Mouse (Mus musculus) ovary, postnatal 14 days (tissue): ENCODE data around the gene Tns3.

Experiments used
- DNase-seq: peaks from one replicate; pipeline ENCODE4 v3.0.0; 2022; ENCODE audit warnings: low spot score

Tns3 gene

GRCm38 (mm10) chr11:8664393-8664743 is at the start of gene Tns3:
Gene Tns3, minus strand, starts transcription at chr11:8664535.
- DNase-seq: peak; percentile 66

DNA sequence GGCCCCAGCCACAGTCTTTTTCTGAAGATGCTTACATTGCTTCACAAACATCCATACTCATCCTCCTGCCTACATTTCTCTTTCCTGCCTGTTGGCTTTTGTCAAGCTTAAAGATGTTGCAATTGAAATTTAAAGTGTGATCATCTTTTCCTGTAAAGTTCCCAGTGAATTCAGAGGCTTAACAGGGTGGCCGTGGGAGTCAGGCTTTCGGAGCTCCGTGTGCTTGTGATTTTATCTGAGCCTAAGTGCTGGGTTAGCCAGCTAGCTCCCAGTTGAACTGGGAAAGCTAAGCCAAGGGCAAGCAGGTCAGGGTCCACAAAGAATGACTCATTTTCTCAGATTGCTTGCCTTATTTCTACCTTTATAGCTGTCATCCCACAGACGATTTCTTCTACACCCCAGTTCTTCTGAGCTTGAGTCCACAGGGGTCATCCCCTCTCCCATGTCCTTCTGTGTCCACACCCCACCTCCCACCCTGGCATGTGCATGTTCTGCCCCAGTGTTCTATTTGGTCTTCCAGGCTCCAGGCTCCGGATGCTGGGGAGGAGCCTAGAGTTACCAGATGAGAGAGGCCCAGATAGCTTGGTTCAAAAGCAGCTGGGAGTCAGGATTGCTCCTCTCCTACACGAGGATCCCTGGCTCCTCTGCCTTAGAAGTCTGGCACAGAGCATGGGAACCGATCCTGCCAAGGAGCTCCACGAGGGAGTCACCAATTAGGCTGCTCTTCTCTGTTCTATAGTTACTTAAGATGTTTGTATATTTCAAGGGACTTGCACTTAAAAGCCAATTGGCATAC is 42.1 kb upstream of the Tns3 start:
- DNase-seq: no peak

DNA sequence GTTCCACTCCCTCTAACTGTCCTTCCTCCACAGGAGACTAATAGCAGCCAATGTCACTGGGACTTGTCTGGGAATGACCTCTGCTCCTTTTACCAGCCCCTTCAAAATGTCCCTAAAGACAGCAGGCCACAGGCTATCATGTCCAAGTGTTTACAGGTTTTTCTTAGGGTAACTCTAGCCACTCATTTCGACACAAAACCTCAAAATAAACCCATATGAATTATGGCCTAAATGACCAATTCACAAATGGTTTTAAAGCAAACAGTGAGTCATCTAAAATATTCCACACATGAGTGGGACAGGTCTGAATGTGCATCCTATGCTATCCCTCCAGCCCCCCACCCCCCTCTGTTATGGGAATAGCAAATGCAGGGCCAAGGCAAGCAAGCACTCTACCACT is 40.8 kb upstream of the Tns3 start:
- no peak for DNase-seq

DNA sequence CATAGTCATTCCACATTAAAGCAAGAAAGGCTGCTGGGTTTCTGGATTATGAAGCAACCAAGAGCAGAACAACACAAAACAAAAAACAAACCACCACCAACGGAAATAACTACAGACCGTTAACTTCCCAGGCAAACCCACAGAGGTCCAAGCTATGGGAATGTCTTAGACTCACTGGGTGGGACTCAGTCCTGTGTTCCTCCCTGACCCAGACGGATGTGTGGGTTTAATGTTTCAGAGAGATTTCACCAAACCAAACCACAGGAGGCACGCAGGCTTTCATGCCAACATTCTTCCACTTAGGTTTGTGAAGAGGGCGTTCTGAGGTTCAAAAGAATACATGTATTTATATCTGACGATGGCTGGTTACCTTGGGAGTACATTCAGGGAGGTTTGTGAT is 39.5 kb upstream of the Tns3 start:
- no peak for DNase-seq

- no peak for DNase-seq
Observed at GRCm38 (mm10) chr11:8702532-8702886, 38.2 kb upstream of the Tns3 start.

DNA sequence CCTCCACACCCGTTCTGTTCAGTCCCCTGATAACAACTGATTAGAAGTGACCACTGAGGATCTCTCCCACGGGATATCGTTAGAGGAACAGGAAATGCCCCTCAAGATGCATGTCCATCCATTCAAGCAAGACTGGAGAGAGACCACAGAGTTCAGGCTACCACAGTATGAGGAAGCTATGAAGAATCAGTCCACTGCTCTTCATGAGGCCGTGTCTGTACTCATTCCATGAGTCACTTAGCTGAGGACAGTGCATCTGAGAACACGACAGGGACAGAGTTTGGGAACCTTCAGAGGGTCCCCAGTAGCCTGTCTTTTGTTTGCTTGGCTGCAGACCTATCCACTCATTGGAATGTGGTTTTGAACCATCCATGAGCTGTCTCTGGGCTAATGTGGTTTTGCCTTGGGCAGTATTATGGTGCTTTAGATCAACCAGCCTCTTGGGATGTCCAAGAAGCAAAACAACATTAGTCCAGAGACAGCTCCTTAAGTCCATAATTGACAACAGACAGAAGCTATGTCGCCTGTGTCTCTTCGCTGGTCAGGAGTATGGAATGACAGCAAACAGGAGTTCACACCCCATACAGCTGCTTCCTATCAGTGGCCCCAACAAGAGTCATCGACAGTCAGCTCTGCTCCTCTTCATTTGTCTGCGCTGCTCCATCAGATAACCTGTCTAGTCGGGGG is 37.7 kb upstream of the Tns3 start:
- no peak for DNase-seq

DNA sequence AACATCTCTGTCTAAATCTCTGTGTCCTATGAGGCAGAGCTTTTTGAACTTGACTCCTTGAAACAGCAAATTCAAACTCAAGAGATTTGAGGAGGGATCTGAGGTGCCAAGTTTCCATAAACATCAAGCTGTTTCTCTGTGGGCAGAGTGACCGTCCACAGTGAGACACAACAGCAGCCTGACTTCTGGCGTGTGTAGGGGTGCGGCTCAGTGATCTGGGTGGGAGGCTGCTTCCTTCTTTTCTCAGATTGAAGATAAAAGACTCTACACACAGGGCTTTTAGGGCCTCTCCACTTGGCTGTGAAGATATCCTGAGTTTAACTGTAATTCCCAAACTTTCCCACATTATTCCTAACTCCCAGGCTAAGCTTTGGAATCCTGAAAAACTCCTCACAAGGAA is 37.1 kb upstream of the Tns3 start:
- no peak for DNase-seq

DNA sequence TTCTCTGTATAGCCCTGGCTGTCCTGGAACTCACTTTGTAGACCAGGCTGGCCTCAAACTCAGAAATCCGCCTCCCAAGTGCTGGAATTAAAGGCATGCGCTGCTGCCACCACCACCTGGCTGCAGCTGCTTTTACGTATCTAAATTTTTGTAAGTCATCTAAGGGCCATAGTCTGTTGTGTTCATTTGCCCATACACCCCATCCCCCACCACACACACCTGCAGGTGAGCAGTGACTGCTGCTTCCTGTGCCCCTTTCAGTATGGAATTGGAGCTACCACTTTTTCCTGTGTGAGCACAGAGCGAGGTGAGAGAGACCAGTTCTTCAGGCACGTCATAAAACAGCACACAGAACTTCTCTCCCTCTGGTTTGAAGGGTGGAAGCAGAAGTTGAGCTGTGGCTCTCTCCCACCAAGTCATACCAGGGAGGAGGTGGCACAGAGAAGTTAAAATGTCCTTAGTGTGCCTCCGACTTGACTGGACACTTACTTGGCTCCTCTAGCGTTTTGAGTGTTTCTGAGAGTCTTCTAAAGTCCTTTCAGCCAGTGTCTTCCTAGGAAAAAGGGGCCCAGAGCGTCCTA is 36.4 kb upstream of the Tns3 start:
- DNase-seq: no peak

DNA sequence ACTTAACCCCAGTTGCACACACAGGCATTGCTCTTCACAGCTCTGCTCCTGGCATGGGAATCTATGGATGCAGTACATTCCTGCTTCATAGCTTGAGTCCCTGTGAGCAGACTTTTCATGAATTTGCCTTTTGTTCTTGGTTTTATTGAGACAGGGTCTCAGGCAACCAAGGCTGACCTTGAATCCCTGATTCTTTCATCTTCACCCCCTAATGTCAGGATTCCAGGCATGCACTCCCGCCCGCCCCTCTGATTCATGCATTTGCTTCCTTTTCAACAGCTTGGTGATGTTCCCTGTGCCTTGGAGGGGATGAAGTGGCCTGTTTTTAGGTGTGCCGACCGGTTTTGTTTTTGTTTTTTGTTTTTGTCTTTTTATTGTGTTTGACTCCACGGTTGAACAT is 35.4 kb upstream of the Tns3 start:
- DNase-seq: no peak

- no peak for DNase-seq
Observed at GRCm38 (mm10) chr11:8697670-8698069, 33.3 kb upstream of the Tns3 start.

- DNase-seq: no peak
Observed at GRCm38 (mm10) chr11:8694096-8694495, 29.8 kb upstream of the Tns3 start.

GRCm38 (mm10) chr11:8692536-8693471 is 28.5 kb upstream of the Tns3 start:
- no peak for DNase-seq

- DNase-seq: no peak
Observed at GRCm38 (mm10) chr11:8692162-8692535, 27.8 kb upstream of the Tns3 start.

DNA sequence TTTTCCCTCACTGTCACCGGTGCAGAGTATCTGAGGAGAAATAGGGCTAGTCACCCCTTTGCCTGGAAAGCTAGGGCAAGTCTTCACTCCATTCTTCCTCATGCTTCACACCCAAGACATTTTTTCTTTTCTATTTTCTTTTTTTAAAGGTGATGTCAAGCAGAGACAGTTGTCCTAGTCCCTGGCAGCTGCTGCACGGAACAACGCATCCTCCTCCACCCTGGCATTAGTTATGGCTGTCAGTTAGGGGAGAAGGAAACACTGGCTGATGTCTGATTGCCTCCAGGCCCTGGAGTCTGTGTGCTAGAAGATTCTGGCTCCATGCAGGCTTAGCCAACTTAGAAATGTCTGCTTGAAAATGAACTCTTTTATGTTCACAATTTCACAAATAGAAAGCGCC is 27.3 kb upstream of the Tns3 start:
- DNase-seq: no peak

GRCm38 (mm10) chr11:8690633-8691032 is 26.3 kb upstream of the Tns3 start:
- DNase-seq: no peak

DNA sequence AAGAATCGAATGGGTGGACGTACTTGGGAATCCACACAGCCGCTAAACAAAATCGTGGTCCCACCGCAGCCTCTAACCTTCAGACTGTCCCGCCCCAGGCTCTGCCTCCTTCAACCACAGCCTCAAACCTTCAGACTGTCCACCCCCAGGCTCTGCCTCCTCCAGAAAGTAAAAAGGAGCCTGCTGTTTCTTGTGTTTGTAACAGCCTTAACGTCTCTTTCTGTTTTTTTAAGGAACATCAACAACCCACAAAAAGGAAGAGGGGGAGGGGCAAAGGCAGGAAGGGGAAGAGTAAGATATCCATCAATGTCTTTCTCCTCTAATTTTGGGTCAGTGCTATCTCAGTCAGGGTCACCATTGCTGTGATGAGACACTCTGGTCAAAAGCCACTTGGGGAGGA is 25.2 kb upstream of the Tns3 start:
- DNase-seq: no peak

DNA sequence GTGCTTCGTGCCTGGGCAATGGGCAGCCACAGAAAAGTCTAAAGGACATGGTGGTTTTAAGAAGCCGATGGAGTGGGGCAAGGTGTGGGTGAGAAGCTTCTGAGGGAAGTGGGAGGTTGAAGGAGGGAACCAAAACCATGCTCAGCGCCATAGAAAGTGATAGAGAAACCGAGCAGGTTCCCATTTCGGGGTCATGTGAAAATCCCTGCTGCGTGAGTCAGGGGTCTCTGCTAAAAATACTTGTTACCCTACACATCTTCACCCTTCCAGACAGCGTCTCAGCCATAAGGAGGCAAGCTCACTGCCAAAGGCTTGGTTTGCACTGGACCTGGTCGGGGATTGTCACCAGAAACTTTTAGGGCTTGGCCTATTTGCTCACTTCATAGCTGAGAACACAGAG is 24.6 kb upstream of the Tns3 start:
- DNase-seq: no peak

DNA sequence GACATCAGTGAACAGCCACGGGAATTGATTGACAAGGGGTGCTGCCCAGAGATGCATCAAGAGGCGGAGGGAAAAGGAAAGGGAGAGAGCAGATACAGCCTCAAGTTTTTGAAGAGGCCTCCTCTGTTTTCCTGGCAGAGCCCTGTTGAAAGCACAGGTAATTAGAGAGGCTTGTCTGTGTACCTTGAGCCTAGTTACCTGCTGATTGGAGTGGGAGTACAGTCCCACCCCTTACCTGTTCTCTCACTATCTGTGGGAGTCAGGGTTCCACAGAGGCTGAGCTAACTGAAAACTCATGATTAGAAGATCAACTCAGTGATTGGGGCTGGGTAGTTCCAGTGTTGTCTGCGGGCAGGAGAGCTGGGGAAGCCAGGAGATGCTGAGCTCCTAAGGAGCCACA is 22.2 kb upstream of the Tns3 start:
- DNase-seq: no peak

GRCm38 (mm10) chr11:8686061-8686460 is 21.7 kb upstream of the Tns3 start:
- no peak for DNase-seq

DNA sequence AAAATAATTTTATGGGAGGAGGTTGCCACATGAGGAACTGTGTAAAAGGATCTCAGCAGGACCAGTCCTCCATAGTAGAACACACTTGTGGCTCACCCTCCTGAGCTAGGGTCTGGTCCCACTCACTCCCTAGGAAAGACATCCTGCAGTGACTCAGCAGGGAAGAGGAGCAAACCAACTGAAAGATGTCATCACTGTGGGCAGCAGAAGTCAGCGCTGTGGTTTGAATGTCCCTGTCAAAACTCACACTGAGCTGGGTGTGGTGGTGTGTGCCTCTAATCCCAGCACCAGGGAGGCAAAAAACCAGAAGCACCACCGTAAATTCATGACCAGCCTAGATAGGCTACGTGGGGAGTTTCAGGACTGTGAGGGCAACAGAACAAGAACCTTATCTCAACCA is 20.9 kb upstream of the Tns3 start:
- DNase-seq: no peak

- no peak for DNase-seq
Observed at GRCm38 (mm10) chr11:8684262-8684661, 19.9 kb upstream of the Tns3 start.

- no peak for DNase-seq
Observed at GRCm38 (mm10) chr11:8681356-8681755, 17.0 kb upstream of the Tns3 start.

- DNase-seq: no peak
Observed at GRCm38 (mm10) chr11:8680650-8681049, 16.3 kb upstream of the Tns3 start.
